Mouse (Mus musculus): Measurements from ENCODE around the gene Cyren. TPM values are rescaled to one million over a fixed set of nuclear protein-coding genes. Genes with fewer than 3 reads are reported as not detected.

Cyren gene
- total RNA-seq, 2 experiments from 2014 or later: 5.9 to 7.5 TPM

GRCm38 (mm10) chr6:34899127-34899526 is 21.3 kb upstream of the Cyren start:
- no peak for DNase-seq

- no peak for DNase-seq
Measured at GRCm38 (mm10) chr6:34896168-34896780, 18.4 kb upstream of the Cyren start.

GRCm38 (mm10) chr6:34895569-34895968 is 17.7 kb upstream of the Cyren start:
- no peak for DNase-seq

- DNase-seq: no peak
Measured at GRCm38 (mm10) chr6:34889185-34889584, 11.3 kb upstream of the Cyren start.

- DNase-seq: no peak
Measured at GRCm38 (mm10) chr6:34887131-34887850, 9.4 kb upstream of the Cyren start.

- DNase-seq: no peak
Measured at GRCm38 (mm10) chr6:34884724-34885123, 6.9 kb upstream of the Cyren start.

- DNase-seq: peak in 1 of 2 experiments; percentile 39
Measured at GRCm38 (mm10) chr6:34879911-34880475, 2.1 kb upstream of the Cyren start.

GRCm38 (mm10) chr6:34879101-34879740 is 1.4 kb upstream of the Cyren start:
- no peak for DNase-seq

- no peak for DNase-seq
Measured at GRCm38 (mm10) chr6:34876835-34877156, 1.1 kb downstream of the Cyren start.

- no peak for DNase-seq
Measured at GRCm38 (mm10) chr6:34875966-34876834, 1.7 kb downstream of the Cyren start.

GRCm38 (mm10) chr6:34875268-34875761 is 2.5 kb downstream of the Cyren start:
- DNase-seq: peak; percentile 41 to 48

GRCm38 (mm10) chr6:34874101-34874921 is 3.5 kb downstream of the Cyren start:
- no peak for DNase-seq

GRCm38 (mm10) chr6:34872871-34873270 is 5.0 kb downstream of the Cyren start:
- no peak for DNase-seq

GRCm38 (mm10) chr6:34871929-34872328 is 5.9 kb downstream of the Cyren start:
- DNase-seq: no peak

GRCm38 (mm10) chr6:34870724-34871123 is 7.1 kb downstream of the Cyren start:
- no peak for DNase-seq

GRCm38 (mm10) chr6:34870136-34870535 is 7.7 kb downstream of the Cyren start:
- DNase-seq: no peak

GRCm38 (mm10) chr6:34869225-34869915 is 8.5 kb downstream of the Cyren start:
- DNase-seq: no peak

GRCm38 (mm10) chr6:34868507-34869217 is 9.2 kb downstream of the Cyren start:
- DNase-seq: no peak

GRCm38 (mm10) chr6:34867995-34868350 is 9.9 kb downstream of the Cyren start:
- DNase-seq: no peak
